Mouse (Mus musculus): ENCODE results near the gene Vav1. TPM values are rescaled to one million over a fixed set of nuclear protein-coding genes. Genes with fewer than 3 reads are reported as not detected.

Vav1 gene
- total RNA-seq, 1 experiment from 2014 or later = 373 TPM

DNA sequence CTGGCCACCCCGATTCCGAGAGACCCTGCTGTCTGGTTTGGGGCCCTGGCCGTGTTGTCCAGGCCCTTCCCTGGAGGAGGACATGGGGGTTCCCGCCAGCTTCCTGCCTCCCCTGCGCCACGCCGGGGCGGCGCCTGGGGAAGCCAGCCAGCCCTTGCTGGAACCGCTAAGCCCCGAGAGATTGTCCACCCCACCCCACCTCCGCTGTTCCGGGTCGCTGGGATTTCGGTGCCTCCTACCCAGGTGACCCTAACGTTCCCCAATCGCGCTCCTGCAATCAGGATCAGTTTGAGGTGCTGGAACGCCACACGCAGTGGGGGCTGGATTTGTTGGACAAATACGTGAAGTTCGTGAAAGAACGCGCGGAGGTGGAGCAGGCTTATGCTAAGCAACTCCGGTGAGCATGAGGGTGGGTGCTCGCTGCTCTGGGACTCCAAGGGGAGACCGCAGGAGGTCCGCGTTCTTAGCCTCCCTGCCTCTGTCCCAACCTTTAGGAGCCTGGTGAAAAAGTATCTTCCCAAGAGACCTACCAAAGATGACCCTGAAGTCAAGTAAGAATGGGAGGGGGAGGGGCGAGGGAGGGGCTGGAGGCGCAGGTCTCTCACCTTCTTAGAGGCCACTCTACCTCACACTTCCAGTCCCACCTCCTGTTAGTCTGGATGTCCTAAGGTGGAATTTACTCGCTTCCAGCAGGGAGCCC is 28.3 kb upstream of the Vav1 start:
- no peak for ATAC-seq (ENCODE audit: extremely low read depth, insufficient number of reproducible peaks, low FRiP score, poor library complexity, severe bottlenecking)

DNA sequence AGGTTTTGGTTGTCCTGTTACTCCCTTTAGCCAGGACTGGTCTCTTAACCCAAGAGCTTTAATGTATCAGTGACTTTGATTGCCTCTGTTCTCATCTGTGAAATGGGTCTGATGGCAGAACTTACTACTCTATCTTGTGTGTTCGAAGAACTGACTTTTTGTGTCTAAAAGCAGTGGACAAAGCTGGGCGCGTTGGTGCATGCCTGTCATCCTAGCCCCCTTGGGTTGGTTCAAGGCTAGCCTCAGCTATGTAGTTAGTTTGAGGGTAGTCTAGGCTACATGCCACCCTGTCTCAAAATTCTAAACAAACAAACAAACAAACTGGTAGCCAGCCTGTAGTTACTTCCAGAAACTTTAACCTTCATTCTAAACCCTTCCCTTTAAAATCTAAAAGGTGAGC is 27.5 kb upstream of the Vav1 start:
- ATAC-seq (ENCODE audit: extremely low read depth, insufficient number of reproducible peaks, low FRiP score, poor library complexity, severe bottlenecking) = no peak

DNA sequence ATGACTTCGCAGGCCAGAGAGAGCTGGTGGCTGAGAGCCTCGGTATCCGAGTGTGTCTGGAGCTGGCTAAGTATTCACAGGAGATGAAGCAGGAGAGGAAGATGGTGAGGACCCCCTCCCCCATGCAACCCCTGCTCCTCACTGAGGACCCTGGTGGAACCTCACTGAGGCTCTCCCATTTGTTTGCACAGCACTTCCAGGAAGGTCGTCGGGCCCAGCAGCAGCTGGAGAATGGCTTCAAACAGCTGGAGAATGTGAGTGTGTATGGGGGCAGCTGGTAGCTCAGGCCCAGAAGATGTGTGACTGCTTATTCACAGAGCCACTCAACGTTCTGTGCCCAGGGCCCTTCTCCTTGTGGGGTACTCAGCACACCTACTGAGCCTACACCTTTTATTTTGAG is 25.6 kb upstream of the Vav1 start:
- no peak for ATAC-seq (ENCODE audit: extremely low read depth, insufficient number of reproducible peaks, low FRiP score, poor library complexity, severe bottlenecking)

DNA sequence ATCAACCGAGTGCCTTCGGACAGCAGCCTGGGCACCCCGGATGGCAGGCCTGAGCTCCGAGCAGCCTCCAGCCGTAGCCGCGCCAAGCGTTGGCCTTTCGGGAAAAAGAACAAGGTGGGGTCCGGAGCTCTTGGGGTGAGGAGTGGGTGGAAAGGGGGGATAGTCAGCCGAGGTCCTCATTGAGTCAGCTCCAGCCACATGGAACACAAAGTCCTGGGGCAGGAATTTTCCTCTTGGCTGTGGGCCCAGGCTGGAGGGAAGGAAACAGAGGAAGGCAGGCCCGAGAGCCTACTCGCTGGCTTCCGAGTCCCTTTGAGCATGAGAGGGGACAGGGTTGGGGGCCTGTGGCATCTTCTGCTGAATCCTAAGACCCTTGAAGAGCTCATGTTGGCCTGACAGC is 23.5 kb upstream of the Vav1 start:
- ATAC-seq (ENCODE audit: extremely low read depth, insufficient number of reproducible peaks, low FRiP score, poor library complexity, severe bottlenecking) = no peak

DNA sequence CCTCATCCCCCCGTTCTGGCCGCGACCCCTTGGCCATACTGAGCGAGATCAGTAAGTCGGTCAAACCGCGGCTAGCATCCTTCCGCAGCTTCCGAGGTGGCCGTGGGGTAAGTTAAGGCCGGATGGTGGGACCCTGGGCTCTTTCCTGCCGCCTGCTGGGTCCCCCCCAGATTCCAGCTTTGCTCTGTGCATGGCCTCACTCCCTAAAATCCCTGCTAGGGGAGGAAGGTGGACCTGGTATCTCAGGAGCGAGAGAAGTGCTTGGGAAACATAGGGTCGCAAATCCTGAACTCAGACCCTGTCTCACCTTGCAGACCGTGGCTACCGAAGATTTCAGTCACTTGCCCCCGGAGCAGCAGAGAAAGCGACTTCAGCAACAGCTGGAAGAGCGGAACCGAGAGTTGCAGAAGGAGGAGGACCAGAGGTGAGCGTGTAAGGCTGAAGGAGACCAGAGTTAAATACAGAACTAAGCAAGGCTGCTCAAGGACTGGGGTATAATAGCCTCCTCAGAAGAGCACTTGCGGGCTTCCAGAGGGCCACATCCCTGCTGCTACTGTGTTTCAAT is 21.9 kb upstream of the Vav1 start:
- ATAC-seq (ENCODE audit: extremely low read depth, insufficient number of reproducible peaks, low FRiP score, poor library complexity, severe bottlenecking) = no peak

DNA sequence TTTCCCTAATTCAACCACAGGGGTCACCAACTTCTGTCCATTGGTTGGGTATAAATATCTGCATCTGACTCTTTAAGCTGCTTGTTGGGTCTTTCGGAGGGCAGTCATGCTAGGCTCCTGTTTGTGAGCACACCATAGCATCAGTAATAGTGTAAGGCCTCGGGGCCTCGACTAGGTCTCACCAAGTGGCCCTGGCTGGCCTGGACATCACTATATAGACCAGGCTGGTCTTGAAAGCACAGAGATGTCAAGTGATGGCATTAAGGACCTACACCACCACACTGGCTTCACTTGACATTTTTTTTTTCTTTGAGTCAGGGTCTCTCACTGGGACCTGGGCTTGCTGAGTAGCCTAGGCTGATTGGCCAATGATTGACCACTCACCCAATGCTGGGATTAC is 20.7 kb upstream of the Vav1 start:
- ATAC-seq (ENCODE audit: extremely low read depth, insufficient number of reproducible peaks, low FRiP score, poor library complexity, severe bottlenecking) = no peak

DNA sequence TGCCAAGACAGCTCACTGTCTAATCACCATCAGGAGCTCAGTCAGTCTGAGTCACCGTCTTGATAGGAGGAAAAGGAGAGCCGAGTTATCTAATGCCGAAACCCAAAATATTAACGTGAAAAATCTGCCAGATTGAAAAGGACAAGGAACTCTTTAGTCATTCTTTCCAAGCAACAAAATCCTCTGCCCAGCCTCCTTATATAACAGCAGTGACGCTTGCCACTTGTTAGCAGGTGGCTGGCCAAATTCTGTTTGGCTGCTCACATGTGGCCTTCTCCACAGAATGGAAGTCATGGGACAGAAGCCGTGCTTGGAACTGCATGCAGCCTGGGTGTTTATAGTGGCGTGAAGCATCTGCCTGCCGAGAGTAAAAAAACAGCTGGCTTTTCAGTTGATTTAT is 19.2 kb upstream of the Vav1 start:
- ATAC-seq (ENCODE audit: extremely low read depth, insufficient number of reproducible peaks, low FRiP score, poor library complexity, severe bottlenecking) = no peak

DNA sequence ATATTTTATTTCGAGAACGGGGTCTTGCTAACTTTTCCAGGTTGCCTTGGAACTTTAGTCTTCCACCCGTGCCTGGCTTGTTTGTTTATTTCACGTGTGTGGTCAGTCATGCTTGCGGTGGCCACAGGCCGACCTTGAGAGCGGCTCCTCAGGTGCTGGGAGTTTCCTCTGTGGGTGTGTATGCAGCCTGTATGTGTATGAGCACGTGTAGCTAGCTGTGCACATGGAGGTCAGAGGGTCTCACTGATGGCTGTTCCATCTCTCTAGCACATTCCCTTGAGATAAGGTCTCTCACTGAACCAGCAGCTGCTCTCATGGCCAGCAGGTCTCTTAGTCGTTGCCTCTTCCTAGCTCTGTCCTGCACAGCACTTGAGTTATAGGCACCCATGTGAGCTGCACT is 18.5 kb upstream of the Vav1 start:
- no peak for ATAC-seq (ENCODE audit: extremely low read depth, insufficient number of reproducible peaks, low FRiP score, poor library complexity, severe bottlenecking)

DNA sequence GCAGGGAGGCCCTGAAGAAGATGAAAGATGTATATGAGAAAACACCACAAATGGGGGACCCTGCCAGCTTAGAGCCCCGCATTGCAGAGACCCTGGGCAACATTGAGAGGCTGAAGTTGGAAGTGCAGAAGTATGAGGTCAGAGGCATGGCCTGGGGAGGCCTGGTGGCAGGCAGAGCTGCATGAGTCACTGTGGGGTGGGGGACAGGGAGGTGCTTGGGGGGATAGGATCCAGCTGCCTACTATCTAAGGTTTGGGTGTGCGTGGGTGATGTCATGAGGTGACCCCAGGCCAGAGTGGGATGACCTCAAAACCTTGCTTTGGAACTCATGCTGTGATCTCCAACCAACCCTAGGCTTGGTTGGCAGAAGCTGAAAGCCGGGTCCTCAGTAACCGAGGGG is 17.6 kb upstream of the Vav1 start:
- ATAC-seq (ENCODE audit: extremely low read depth, insufficient number of reproducible peaks, low FRiP score, poor library complexity, severe bottlenecking) = no peak

DNA sequence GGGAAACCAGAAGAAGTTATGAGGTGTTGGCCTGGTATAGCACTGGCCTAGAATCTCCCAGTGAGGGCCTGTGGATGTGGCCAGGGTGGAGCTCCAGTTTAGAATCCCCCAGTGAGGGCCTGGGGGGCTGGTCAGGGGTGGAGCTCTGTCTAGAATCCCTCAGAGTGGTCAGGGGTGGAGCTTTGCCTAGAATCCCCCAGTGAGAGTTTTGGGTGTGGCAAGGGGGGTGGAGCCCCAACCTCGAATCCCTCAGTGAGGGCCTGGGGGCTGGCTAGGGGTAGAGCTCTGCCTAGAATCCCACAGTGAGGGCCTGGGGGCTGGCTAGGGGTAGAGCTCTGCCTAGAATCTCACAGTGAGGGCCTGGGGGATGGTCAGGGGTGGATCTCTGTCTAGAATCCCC is 17.1 kb upstream of the Vav1 start:
- no peak for ATAC-seq (ENCODE audit: extremely low read depth, insufficient number of reproducible peaks, low FRiP score, poor library complexity, severe bottlenecking)

DNA sequence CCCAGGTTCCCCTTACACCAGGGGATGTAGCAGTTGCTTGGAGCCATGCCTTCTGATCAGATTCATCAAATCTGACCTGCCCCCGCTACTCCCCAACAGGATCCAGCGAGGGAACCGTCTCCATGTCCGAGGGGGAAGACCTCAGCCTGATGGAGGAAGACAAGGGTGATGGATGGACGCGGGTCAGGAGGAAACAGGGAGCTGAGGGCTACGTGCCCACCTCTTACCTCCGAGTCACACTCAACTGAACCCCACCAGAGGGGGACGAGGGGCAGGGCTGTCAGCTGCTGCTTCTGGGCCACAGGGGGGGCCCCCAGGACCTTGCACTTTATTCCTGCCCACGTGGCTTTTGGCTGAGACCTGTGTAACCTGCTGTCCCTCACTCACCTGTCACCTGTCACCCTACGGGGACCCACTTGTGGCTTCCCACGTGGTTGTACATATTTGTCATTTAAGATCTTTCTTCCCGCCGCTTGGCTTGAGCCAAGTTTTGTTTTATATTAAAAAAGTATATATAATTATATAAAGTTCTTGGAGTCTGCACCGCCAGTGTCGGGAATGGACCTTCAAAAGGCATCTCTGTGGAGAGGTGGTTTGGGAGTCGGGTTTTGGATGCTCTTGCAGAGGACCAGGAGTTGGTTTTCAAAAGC is 15.9 kb upstream of the Vav1 start:
- no peak for ATAC-seq (ENCODE audit: extremely low read depth, insufficient number of reproducible peaks, low FRiP score, poor library complexity, severe bottlenecking)

DNA sequence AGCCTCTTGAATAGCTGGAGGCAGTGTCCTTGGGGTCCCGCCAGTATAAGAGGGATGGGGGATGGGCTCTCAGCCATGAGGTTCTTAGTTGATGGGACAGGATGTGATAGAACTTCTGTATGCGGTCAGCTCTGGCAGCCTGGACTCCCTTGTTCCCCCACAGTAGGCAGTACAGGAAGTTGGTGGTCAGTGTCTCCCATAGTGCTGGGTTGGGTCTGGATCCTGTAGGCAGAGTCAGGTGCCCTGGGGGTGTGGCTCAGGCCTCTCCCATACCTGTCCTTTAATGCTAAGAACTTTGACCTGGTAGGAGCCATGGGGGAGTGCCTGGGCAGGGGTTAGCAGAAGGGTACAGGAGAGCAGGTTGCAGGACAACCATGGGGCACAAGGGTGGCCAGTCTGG is 14.7 kb upstream of the Vav1 start:
- ATAC-seq (ENCODE audit: extremely low read depth, insufficient number of reproducible peaks, low FRiP score, poor library complexity, severe bottlenecking) = no peak

DNA sequence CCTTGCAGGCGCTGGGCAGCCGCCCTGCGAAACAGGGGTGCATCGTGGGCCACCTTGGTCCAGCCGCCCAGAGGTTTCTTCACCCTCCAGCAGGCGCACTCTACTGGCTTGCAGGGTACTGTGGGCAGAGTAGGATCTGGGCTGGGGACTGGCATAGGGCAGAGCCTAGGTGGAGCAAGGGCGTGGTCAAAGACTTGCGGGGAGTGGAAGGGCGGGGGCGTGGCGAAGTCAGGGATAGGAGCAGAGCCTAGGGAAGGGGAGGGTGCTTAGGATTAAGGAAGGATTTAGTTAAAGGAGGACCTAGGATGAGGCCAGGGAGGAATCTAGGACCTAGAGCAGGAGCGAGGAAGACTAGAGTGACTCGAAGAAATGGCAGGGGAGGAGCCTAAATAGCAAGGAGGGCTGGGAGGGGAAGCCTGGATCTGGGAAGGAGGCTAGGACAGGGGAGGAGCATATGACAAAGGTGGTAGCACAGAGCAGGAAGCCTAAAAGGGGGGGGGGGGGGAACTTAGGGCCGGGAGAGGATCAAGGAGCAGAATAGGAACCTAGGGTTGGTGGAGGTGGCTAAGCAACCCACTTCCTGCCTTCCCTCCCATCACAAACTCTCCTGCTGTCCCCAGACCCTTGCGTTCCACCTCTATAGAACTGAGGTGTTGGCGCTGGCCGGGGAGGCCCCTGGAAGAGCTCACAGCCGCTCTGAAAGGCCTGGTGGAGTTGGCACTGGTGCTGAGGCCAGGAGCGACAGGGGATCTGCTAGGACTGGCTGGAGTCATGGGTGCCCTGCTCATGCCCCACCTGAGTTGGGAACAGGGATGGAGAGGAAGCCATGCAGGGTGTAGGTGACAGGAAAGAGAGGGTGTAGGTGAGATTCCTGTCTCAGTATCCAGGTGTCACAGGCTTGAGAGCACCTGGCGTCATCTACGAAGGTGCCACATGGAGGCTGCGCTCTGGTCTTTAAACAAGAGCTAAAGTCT is 13.6 kb upstream of the Vav1 start:
- ATAC-seq (ENCODE audit: extremely low read depth, insufficient number of reproducible peaks, low FRiP score, poor library complexity, severe bottlenecking) = no peak

DNA sequence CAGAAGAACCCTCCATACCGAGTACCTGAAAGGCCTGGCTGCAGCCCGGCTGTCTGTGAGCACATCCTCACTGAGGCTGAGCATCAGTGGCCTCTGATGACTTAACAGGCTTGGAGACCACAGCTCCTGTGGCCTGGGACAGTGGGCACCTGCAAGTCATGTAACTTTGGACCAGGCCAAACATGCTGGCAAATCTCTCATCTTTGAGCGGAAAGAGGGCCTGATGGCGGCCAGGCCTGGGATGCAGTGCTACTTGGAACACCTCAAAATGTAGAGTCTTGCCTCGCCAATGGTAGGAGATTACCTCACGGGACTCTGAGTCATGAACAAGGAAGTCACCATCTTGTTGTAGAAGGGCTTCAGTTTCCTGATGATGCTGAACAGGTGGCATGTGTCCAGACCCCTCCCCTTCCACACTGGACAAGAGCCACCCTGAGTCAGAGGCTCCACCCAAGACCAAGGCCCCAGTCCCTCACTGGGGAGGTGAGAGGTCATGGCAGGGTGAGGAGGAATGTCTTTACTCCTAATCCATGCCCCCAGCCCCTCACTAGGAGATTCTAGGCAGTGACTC is 11.3 kb upstream of the Vav1 start:
- no peak for ATAC-seq (ENCODE audit: extremely low read depth, insufficient number of reproducible peaks, low FRiP score, poor library complexity, severe bottlenecking)

DNA sequence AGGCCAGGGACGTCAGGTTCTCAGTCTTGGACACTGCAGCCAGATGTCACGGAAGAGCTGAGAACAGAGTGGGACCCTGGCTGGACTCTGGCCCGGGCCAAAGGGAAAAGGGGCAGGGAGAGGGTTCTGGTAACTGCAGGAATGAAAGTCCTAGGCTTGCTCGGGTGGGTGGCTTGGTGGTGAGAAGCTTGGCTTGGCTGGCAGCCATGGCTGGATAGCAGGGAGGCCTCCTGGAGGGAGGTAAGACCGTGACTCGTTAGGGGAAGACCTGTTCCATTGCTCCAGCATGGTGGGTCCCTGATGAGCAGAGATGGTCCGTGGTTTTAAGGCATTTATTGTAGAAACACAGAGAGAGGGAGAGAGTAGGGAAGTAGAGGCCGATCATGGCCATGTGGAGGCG is 7.6 kb upstream of the Vav1 start:
- no peak for ATAC-seq (ENCODE audit: extremely low read depth, insufficient number of reproducible peaks, low FRiP score, poor library complexity, severe bottlenecking)

DNA sequence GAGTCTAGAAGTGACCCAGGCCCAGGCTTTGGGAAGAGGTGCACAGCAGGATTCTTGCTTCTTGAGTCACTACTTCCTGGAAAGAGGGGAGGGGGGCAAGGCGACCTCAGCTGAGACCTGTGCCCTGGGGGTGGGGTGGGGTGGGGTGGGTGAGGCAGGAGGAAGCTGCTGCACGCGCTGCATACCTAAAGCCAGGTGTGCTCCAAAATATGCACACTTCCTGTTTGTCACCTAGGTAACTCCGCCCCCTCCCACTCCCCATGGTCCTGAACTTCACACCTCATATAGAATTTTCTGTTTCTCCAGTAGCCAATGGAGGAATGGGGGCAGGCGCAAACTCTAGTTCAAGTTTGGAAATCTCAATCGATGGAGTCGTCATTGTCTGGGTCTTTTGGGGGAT is 5.1 kb upstream of the Vav1 start:
- ATAC-seq (ENCODE audit: extremely low read depth, insufficient number of reproducible peaks, low FRiP score, poor library complexity, severe bottlenecking) = no peak

DNA sequence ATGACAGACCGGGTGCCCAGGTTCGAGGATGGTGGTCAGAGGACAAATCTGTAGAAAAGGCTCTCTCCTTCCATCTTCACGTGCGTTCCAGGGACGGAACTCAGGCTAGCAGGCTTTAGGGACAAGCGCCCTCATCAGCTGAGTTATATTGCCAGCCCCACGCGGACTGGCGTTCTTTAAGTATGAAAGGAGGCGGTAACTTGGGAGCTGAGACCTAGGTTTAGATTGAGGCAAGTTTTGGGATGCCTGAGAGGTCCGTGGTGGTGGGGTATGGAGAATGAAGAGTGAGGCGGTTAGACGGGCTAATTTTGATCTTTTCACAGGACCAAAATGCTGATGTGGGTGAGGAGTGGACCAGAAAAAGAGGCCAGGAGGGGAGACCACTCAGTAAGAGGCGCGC is 4.2 kb upstream of the Vav1 start:
- no peak for ATAC-seq (ENCODE audit: extremely low read depth, insufficient number of reproducible peaks, low FRiP score, poor library complexity, severe bottlenecking)

DNA sequence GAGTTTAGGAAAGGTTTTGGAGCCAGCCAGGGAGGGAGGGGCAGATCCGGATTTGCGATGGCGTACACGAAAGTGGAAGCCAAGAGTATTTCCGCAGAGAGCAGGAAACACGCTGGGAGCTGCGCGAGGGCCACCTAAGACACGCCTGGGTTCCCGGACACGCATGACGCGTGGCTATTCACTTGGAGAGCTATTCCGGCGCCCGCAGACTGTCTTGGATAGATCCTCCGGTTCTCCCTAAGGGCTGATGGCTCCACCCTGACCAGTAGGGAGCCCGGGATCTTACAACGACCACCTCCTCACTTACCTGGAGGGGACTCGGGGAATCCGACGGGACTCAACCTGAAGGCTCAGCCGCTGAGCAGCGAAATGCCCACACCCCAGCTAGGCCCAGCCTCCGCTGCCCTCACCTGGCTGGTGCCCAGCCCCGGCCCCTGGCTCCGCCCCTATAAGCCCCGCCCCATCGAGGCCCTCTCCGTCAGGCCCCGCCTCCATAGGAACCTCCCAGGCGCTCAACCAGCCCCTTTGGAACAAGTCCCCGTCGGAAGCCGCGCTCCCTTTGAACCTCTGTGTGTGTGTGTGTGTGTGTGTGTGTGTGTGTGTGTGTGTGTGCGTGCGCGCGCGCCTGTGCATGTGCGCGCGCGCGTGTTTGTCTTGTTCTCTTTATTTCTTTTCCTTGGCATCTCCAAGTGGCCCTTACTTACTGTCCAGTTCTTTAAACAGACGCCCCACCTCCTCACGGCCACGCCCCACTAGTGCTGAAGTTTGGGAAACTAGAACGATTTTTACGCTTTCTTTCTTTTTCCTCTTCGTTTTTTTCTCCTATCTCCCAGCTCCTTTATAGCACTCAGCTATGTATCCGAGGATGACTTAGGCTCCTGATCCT is 3.5 kb upstream of the Vav1 start:
- ATAC-seq (ENCODE audit: extremely low read depth, insufficient number of reproducible peaks, low FRiP score, poor library complexity, severe bottlenecking) = peak; percentile 45
